Mouse (Mus musculus) stomach, embryonic 14.5 days (tissue): ENCODE measurements at regions not wholly inside any gene's neighbourhood (a gene's known extent, or its start where the extent isn't known, plus 50 kb on each side); places are given as distances from the start of the nearest gene placed in this dataset.
"Not testable (repeated sequence)": the region's sequence is repeated elsewhere in the genome, so short reads cannot be mapped to it uniquely, and the experiment has no call there.

ENCODE experiments used
- ATAC-seq: fragments of 200-750 bp; cut with Nextera tagmentation; 2 replicates; pipeline ENCODE4 v1.8.0; 2017; ENCODE audit warnings: low read depth, moderate TSS enrichment; ENCODE audit not compliant: insufficient number of reproducible peaks, insufficient read depth, low FRiP score
- H3K27ac ChIP-seq: fragments of 300-500 bp; sonication (generic); 2 replicates; pipeline ENCODE4 v1.5.1; 2014; ENCODE audit warnings: mild to moderate bottlenecking, low read length, moderate library complexity, mixed read lengths
- H3K27me3 ChIP-seq: fragments of 300-500 bp; sonication (generic); 2 replicates; pipeline ENCODE4 v1.6.1; 2014; ENCODE audit warnings: low read length, control low read depth, mixed read lengths; ENCODE audit not compliant: control insufficient read depth, insufficient read depth
- H3K36me3 ChIP-seq: fragments of 300-500 bp; sonication (generic); 2 replicates; pipeline ENCODE4 v1.6.1; 2014; ENCODE audit warnings: mild to moderate bottlenecking, control low read depth, low read length, moderate library complexity, mixed read lengths; ENCODE audit not compliant: control insufficient read depth, insufficient read depth
- H3K4me1 ChIP-seq: fragments of 300-500 bp; sonication (generic); 2 replicates; pipeline ENCODE4 v1.6.1; 2014; ENCODE audit warnings: low read length, control low read depth, mixed read lengths; ENCODE audit not compliant: control insufficient read depth, insufficient read depth
- H3K4me2 ChIP-seq: fragments of 300-500 bp; sonication (generic); replicated peaks from 2 replicates; pipeline ENCODE4 v1.6.1; 2014; ENCODE audit warnings: low read depth, low read length, control low read depth
- H3K4me3 ChIP-seq: fragments of 300-500 bp; sonication (generic); 2 replicates; pipeline ENCODE4 v1.5.1; 2014; ENCODE audit warnings: low read depth, low read length, control low read depth
- H3K9ac ChIP-seq: fragments of 300-500 bp; sonication (generic); replicated peaks from 2 replicates; pipeline ENCODE4 v1.6.1; 2014; ENCODE audit warnings: low read depth, mild to moderate bottlenecking, control low read depth, low read length, moderate library complexity, mixed read lengths
- H3K9me3 ChIP-seq: fragments of 300-500 bp; sonication (generic); 2 replicates; pipeline ENCODE4 v1.6.1; 2016; ENCODE audit warnings: low read depth, low read length, control low read depth; ENCODE audit not compliant: control insufficient read depth
- WGBS: fragments of 180-500 bp; shearing (Covaris S2); extraction: QIAGEN DNeasy Blood & Tissue Kit; methylation state at CpG from one replicate; pipeline ENCODE4 v1.1.7; 2014; 5-methylcytosine and 5-hydroxymethylcytosine counted together

GRCm38 (mm10) chr10:38347029-38347428 is 474.6 kb downstream of the Rfpl4b start:
- H3K27ac ChIP-seq, H3K9me3 ChIP-seq, H3K4me2 ChIP-seq, H3K4me1 ChIP-seq, H3K4me3 ChIP-seq, ATAC-seq, H3K36me3 ChIP-seq, H3K27me3 ChIP-seq, H3K9ac ChIP-seq: not testable (repeated sequence)
- 41% methylated on average over 8 of the region's 8 CpGs for WGBS

GRCm38 (mm10) chr10:38340406-38341175 is 481.0 kb downstream of the Rfpl4b start:
- no peak overlapping the region for H3K4me3 ChIP-seq
- no peak overlapping the region for H3K27ac ChIP-seq
- H3K9me3 ChIP-seq = no peaks in the 10 kb centered on the region
- no peaks in the 10 kb centered on the region for H3K36me3 ChIP-seq
- WGBS = 59% methylated on average over 1 of the region's 1 CpGs
- H3K9ac ChIP-seq = no peak overlapping the region
- no peaks in the 10 kb centered on the region for H3K27me3 ChIP-seq
- ATAC-seq = no peak
- H3K4me1 ChIP-seq = no peaks in the 10 kb centered on the region
- H3K4me2 ChIP-seq = no peak overlapping the region

- Histone ChIP-seq H3K36me3 (no peaks in the 10 kb centered on the region), H3K4me2 (no peak overlapping the region), H3K9me3 (no peaks in the 10 kb centered on the region), H3K9ac (no peak overlapping the region), H3K27me3 (no peaks in the 10 kb centered on the region), H3K4me1 (no peaks in the 10 kb centered on the region), H3K27ac (0 out of 2 replicates have a peak overlapping the region, but pooled peaks have one; percentile 39), H3K4me3 (no peak overlapping the region)
- WGBS = 33% methylated on average over 5 of the region's 5 CpGs
- ATAC-seq = peak; percentile 42; the same call in 1 of the 2 replicates
These were observed 512.7 kb downstream of the Rfpl4b start for GRCm38 (mm10) chr10:38308716-38309392.

GRCm38 (mm10) chr10:38295724-38296123 is 525.9 kb downstream of the Rfpl4b start:
- 44% methylated on average over 2 of the region's 2 CpGs for WGBS
- H3K9ac ChIP-seq = no peak overlapping the region
- H3K9me3 ChIP-seq = no peaks in the 10 kb centered on the region
- H3K27me3 ChIP-seq = no peaks in the 10 kb centered on the region
- no peak for ATAC-seq
- H3K36me3 ChIP-seq = no peaks in the 10 kb centered on the region
- H3K27ac ChIP-seq = no peak overlapping the region
- no peaks in the 10 kb centered on the region for H3K4me1 ChIP-seq
- no peak overlapping the region for H3K4me3 ChIP-seq
- H3K4me2 ChIP-seq = no peak overlapping the region

GRCm38 (mm10) chr10:38288689-38289283 is 532.8 kb downstream of the Rfpl4b start:
- no peak for ATAC-seq
- no peak overlapping the region for H3K27ac ChIP-seq
- no peak overlapping the region for H3K4me2 ChIP-seq
- no peak overlapping the region for H3K9ac ChIP-seq
- no peaks in the 10 kb centered on the region for H3K27me3 ChIP-seq
- H3K4me3 ChIP-seq = no peak overlapping the region
- no peaks in the 10 kb centered on the region for H3K4me1 ChIP-seq
- WGBS = 34% methylated on average over 6 of the region's 6 CpGs
- no peaks in the 10 kb centered on the region; the same call in 1 of the 2 replicates for H3K9me3 ChIP-seq
- no peaks in the 10 kb centered on the region for H3K36me3 ChIP-seq

GRCm38 (mm10) chr10:38269136-38269535 is 552.4 kb downstream of the Rfpl4b start:
- no peak for ATAC-seq
- no peak overlapping the region for H3K27ac ChIP-seq
- WGBS = 98% methylated on average over 1 of the region's 1 CpGs
- H3K4me2 ChIP-seq = no peak overlapping the region
- H3K9ac ChIP-seq = no peak overlapping the region
- H3K36me3 ChIP-seq = no peaks in the 10 kb centered on the region
- no peaks in the 10 kb centered on the region for H3K9me3 ChIP-seq
- no peak overlapping the region for H3K4me3 ChIP-seq
- no peaks in the 10 kb centered on the region for H3K4me1 ChIP-seq
- H3K27me3 ChIP-seq = no peaks in the 10 kb centered on the region

- H3K4me2 ChIP-seq = no peak overlapping the region
- H3K9me3 ChIP-seq = no peaks in the 10 kb centered on the region
- H3K4me3 ChIP-seq = no peak overlapping the region
- WGBS = 52% methylated on average over 3 of the region's 3 CpGs
- H3K4me1 ChIP-seq = no peaks in the 10 kb centered on the region
- ATAC-seq = no peak
- H3K27ac ChIP-seq = no peak overlapping the region
- no peaks in the 10 kb centered on the region for H3K27me3 ChIP-seq
- H3K9ac ChIP-seq = no peak overlapping the region
- H3K36me3 ChIP-seq = no peaks in the 10 kb centered on the region
These were observed 556.0 kb downstream of the Rfpl4b start for GRCm38 (mm10) chr10:38265564-38265963.

GRCm38 (mm10) chr10:38246821-38247220 is 574.8 kb downstream of the Rfpl4b start:
- H3K27me3 ChIP-seq = no peaks in the 10 kb centered on the region
- no peaks in the 10 kb centered on the region for H3K36me3 ChIP-seq
- H3K4me3 ChIP-seq = no peak overlapping the region
- no peak for ATAC-seq
- H3K4me2 ChIP-seq = no peak overlapping the region
- H3K4me1 ChIP-seq = no peaks in the 10 kb centered on the region
- H3K9ac ChIP-seq = no peak overlapping the region
- no peak overlapping the region for H3K27ac ChIP-seq
- no peaks in the 10 kb centered on the region for H3K9me3 ChIP-seq
- 77% methylated on average over 1 of the region's 1 CpGs for WGBS
